Mouse (Mus musculus) adrenal gland, postnatal 14 days (tissue): ENCODE measurements around the gene Glmp. TPM values are rescaled to one million over a fixed set of nuclear protein-coding genes. Genes with fewer than 3 reads are reported as not detected.
"Not testable (repeated sequence)": the region's sequence is repeated elsewhere in the genome, so short reads cannot be mapped to it uniquely, and the experiment has no call there.

Experiments
- DNase-seq: peaks from one replicate; pipeline ENCODE4 v3.0.0; 2021; ENCODE audit warnings: mixed read lengths
- total RNA-seq: library from RNA; stranded (reverse); gene quantifications from 2 replicates; pipeline ENCODE4 v1.2.3, GENCODE M21; 2021

Glmp gene
- total RNA-seq, 1 experiment from 2014 or later, result 139 TPM

DNA sequence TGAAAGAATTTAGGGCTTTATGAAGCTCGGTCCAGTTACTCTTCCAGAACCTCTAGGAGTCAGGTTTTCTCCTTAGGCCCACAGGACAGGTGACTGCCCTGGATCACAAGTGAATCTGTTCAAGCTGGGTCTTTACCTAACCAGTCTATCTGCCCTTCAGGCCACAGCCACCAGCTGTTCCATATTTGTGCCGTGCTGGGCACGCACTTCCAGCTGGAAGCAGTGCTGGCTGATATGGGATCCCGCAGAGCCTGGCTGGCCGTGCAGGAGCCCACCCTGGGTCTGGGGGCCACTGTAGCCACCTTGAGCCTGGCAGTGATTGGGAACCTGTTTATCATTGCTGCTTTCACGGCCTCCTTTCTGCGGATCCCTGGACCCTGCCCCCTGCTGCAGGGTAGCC lies 51.8 kb downstream of the Glmp start:
- DNase-seq, result not testable (repeated sequence)

DNA sequence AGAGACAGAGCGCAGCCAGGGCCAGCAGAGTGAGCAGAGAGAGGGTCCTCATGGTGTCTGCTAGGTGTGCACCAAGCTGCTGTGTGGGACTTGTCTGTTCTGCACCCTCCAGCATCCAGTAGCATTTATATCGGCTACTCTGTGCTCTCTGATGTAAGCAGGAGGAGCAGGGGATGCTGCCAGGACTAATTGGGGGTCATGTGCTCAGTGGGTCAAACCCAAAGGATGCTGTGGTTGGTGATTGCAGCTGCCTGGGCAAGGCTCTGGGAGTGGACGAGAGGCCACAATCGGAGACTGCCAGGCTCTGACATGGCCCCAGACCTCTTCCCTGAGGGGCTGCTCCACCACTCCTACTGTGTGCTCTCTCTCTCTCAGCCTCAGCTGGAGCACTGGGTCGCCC lies 53.8 kb downstream of the Glmp start, which contains the start of gene Bglap2:
Gene Bglap2 (minus strand): TSS at position 101 of the 400 bp plus-strand sequence.
- DNase-seq, result not testable (repeated sequence)

Other genes with a start within 250 kb of the Glmp start
- gene Ttc24, start 246.7 kb upstream of the Glmp start, total RNA-seq, result not detected in 2 replicates
- gene Iqgap3, start 243.1 kb upstream of the Glmp start, total RNA-seq, result 7.3 and 8.0 TPM in 2 replicates
- gene Mef2d, start 182.7 kb upstream of the Glmp start, total RNA-seq, result 92.9 and 98.4 TPM in 2 replicates
- gene Rhbg, start 70.3 kb upstream of the Glmp start, total RNA-seq, result 0.86 and 2.1 TPM in 2 replicates
- 0.96 and 1.5 TPM in 2 replicates for gene Gm38392, start 37.8 kb upstream of the Glmp start, total RNA-seq
- 8.3 and 9.7 TPM in 2 replicates for gene Tsacc, start 28.0 kb upstream of the Glmp start, total RNA-seq
- gene Cct3, start 27.9 kb upstream of the Glmp start, total RNA-seq, result 255 and 265 TPM in 2 replicates
- 15.9 and 22.2 TPM in 2 replicates for gene Tmem79, start 11.1 kb downstream of the Glmp start, total RNA-seq
- 44.5 and 55.1 TPM in 2 replicates for gene Smg5, start 11.2 kb downstream of the Glmp start, total RNA-seq
- gene Paqr6, start 39.6 kb downstream of the Glmp start, total RNA-seq, result 3.0 TPM in 2 replicates
- 0.67 and 0.94 TPM in 2 replicates for gene Bglap3, start 47.7 kb downstream of the Glmp start, total RNA-seq
- gene Bglap2, start 53.7 kb downstream of the Glmp start, total RNA-seq, result not detected in 2 replicates
- gene Bglap, start 59.4 kb downstream of the Glmp start, total RNA-seq, result 2.1 and 3.3 TPM in 2 replicates
- 57.0 and 58.2 TPM in 2 replicates for gene Pmf1, start 85.3 kb downstream of the Glmp start, total RNA-seq
- 46.7 and 51.7 TPM in 2 replicates for gene Slc25a44, start 100.1 kb downstream of the Glmp start, total RNA-seq
- 11.0 and 11.5 TPM in 2 replicates for gene Sema4a, start 136.2 kb downstream of the Glmp start, total RNA-seq
- gene Lmna, start 184.9 kb downstream of the Glmp start, total RNA-seq, result 97.6 and 99.3 TPM in 2 replicates
- 4.2 and 4.4 TPM in 2 replicates for gene Mex3a, start 207.4 kb downstream of the Glmp start, total RNA-seq
- gene Rab25, start 223.3 kb downstream of the Glmp start, total RNA-seq, result not detected in 2 replicates
- 133 and 138 TPM in 2 replicates for gene Lamtor2, start 228.1 kb downstream of the Glmp start, total RNA-seq
- 70.3 and 75.3 TPM in 2 replicates for gene Ubqln4, start 228.7 kb downstream of the Glmp start, total RNA-seq